Mouse (Mus musculus): Measurements from ENCODE around the gene Itga11.
A peak's percentile ranks its signal among the peaks of the same experiment; 100 is the strongest.
"Not testable (repeated sequence)": the region's sequence is repeated elsewhere in the genome, so short reads cannot be mapped to it uniquely, and the experiment has no call there.

Itga11 gene

DNA sequence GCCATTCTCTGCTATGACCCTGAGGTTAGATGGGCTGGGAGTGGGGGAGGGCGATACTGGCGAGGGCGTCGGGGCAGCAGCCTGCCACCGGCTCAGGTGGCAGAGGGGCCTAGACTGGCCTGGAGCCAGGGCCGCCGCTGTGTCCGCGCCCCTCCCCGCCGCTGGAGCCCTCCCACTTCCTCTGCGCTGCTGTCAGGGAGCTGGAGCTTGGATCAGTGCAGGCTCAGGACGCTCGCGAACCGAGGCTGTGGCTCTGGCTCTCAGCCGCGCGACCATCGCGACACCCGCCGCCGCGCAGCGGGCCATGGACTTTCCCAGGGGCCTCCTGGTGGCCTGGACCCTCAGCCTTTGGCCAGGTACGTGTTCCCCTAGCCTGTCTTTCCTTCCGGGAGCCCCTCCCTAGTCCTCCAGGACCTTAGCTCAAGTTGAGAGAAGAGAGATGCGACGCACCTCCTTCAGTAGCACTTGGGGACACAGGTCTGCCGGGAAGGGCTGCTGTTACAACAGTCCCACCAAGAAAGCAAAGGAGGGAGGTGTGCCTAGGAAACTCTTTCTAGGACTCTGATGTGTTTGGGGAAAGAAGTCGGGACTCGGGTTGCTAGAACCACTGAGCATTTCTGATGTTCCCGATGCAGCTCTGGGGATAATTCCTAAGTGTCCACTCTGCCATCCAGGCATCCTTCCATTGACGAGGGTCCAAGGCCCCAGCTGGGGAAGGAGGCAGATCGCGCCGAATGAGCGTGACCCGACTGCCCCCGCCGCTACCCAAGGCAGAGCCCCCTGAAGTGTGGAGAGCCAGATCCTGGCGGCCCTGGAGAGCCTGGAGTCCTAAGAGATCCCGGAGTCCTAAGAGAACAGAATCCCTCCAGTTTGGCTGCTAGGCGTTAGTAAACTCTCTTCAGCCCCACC lies at the start of gene Itga11:
Gene Itga11, plus strand, starts transcription at position 186 of the 909 bp plus-strand sequence.
- DNase-seq = peak; percentile 74

DNA sequence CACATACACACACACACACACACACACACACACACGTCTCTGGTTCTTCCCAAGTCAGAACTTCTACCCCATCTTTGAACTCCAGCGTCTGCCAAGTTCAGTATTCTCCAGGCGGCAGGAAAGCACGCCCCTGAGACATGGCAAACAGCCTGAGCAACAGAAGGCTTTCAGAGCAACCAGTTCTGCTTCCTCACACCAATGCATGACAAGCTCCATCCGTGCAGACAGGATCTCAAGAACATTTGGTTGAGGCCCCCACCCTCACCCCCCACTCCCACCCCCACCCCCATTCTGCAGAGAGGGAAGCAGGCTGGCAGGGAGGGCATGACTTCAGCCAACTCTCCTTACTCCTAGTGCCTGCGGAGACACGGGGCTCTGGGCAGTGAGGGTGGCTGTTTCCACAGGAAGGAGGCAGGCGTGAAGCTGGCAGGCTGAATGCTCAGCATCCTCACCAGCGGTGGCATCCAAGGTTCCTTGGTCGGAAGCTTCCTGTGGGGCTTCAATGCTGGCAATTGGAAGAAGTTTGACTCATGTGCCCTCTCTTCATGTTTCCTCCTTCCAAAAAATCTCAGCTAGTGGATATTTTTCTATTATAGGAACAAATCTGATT lies 46.9 kb upstream of the Itga11 start:
- DNase-seq = no peak

DNA sequence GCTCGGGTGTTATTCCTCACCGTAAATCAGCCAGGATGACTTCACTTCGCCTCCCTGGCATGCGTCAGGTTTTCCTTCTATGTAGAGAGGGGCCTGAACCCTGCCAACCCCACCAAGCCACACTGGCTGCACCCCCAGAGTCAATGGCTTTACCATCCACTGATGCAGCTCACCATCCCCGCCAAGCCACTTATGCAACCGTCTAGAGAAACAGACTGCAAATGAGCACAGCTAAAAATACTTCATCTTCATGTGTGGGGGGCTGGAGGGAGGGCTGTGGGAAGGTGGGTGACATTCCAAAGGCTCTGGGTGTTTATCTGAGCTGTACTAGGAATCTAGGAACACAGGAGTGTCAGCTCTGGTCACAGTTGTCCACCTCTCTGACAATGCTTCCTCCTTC lies 45.2 kb upstream of the Itga11 start:
- DNase-seq = no peak

DNA sequence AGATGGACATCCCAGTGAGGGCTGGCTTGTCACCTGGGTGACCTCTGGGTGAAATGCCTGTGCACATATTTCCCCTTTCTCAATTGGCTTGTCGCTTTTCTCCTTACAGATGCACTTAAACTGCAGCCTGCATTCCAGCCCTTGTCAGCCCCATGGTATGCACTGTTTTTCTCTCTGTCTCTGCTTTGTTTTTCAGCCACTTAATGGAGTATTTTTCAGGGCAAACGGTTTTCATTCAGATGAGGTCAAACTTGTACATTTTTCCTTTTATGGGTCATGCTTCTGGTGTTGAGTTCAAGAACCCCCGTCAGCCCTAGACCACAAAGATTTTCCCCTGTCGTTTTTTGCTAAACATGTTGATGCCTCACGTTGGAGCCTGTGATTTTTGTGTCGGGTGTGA lies 39.6 kb upstream of the Itga11 start:
- no peak for DNase-seq

DNA sequence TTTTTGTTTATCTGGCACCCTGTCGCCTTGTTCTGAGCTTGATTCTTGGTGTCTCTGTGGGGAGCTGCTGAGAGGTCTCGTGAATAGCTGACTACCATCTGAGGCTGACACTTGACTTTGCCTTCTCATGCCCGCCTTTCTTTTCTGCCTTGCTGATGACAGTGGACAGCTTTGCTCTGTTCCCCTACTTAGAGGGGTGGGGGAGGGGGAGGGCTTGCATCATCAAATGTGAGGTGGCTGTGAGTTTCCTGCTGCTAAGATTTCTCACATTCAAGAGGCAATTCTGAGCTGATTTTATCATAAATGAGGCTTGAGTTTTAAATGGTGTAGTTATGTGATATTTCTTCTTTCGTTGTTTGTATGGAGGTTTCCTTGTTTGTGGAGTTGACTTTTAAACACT lies 37.9 kb upstream of the Itga11 start:
- DNase-seq = peak; percentile 67

DNA sequence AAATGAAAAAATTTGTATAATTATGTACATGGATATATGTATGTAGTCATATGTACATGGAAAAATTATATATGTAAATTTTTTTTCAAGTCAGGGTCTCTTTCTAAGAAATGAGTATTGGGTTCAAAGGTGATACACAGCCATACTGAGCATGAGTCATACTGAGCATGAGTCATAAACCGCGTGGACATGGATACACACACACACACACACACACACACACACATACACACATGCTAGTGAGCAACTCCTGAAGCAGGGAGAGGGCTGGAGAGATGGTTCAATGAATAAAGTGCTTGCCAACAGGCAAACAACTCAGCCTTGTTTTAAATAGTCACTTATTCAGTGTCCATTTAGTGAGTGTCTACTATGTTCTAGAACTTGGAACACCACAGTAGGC lies 37.4 kb upstream of the Itga11 start:
- no peak for DNase-seq

DNA sequence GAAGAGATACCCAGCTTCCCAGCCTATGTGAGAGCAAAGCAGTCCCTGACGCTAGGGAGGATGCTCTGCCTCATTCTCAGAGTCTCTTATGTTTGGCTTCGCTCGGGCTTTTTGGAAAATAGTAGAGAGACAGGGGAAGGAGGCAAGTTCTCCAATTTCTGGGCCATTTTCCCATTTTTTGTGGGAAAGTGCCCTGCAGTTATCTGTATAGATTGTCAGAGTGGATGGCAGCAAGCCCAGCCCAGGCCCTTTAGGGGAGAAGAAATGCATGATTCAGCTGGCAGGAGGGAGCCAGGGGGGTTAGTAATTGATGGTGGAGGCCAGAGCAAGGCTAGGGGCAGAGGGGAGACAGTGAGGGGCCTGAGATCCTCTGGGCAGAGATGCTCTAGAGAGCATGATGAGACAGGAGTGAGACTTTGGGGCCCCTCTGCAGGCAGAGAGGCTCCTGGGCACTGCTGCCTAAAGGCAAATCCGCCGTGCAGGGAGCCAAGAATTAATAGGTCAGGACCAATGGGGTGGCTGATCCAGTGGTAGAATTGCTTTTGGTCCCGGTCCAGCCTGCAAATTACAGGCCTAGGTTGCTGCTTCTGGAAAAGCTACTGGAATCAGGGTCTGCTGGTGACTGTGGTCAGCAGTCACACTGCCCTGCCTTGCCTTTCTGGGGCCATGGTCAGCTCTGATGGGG lies 31.8 kb upstream of the Itga11 start:
- DNase-seq = no peak

DNA sequence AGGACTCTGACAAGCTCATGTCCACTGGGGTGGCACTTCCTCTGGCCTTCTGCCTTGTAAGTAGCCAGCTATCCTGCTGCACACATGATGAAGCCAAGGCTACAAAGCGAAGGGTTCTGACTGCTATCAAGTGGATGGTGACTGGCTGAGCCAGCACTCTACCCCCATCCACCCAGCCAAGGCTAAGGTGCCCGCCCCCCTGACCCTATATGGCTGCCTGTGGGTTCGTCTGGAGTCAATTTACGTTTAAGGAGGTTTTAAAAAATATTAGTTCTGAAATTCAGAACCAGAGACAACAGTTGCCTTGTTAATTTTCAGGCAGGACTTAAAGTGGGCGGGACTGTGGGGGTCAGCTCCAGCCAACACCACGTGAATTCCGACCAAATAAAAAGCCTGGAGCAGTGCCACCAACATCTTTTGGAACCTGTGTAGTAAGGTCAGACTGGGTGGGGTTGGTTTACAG lies 30.9 kb upstream of the Itga11 start:
- no peak for DNase-seq

DNA sequence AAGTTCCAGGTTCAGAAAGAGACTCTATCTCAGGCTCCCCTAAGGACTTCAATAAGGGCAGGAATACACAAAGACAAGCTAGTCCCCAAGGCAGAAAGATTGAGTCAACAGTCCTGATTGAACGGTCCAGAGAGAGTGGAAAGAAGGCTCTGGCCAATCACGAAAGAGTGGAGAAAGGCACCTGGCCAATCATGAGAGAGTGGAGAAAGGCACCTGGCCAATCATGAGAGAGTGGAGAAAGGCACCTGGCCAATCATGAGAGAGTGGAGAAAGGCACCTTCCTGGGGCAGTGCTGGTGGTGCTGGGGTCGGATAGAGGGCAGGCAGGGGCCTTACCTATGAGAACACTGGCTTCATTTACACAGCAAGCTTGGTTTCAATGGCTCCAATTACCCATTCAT lies 28.2 kb upstream of the Itga11 start:
- no peak for DNase-seq

DNA sequence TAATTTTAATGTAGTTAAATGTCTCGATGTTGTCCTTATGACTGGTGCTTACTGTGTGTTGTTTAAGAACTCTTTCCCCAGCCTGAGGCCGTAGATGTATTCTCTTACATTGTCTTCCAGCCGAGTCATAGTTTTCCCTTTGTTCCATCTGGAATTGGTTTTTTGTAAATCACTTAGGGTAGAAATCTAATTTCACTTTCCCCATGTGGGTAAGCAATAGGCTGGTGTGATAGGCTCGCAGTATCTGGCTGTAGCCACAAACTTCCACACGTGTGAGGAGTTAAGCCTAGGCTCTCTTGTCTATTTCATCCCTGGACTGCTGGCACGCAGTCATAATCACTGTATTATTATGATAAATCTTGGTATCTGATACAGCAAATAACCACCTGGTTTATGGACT lies 26.9 kb upstream of the Itga11 start:
- DNase-seq = no peak

DNA sequence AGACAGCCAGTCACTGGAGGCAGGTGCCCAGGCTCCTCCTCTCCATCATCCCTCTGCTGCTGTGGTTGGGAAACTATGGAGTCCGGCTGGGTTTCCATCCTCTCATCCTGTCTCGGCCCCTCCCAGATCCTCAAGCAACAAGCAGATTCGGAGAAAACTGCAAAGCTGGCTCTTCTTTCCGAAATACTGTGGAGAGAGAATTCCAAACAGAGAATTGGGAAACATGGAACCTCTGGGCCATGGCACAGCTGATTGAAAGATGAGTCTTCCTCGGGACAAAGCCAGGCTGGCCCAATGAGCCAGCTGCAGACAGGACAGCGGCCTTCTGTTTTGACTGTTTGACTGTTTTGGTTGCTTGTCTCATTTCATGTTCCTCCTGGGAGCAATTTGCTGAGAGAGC lies 23.3 kb upstream of the Itga11 start:
- DNase-seq = no peak

DNA sequence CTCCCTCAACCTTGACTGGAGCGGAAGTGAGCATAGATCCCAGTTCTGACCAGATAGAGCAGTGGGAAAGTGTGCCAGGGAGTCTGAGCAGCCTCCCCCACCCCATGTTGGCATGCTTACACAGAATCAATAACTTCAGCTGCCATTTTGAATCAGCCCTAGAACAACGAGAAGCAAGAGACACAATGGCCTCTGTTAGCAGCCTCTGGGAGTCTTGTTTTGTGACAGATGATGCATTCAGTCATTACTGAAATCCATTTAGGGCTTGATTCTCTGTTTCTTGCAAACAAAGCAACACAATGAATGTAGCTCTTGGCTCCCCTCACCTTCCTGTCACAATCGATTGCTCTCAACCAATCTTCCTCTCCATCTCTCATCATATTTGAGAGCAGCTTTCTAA lies 19.6 kb upstream of the Itga11 start:
- DNase-seq = peak; percentile 56

DNA sequence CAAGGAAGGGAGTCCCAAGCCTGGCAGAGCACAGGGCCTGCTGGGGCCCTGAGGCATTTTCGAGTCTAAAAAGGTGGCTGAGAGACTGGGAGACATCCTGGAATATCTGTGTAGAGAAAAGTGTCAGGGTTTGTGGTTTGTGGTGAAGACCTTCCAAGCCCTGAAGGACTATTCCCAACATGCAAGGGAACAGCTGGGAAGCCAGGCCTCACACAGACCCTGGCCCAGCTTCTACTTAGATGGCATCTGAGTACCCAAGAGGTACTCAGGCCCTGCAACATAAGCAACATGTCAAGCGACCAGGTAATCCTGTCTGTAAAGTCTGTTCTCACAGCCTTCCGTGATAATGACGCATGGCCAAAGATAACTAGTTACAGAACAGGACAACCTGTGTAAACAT lies 18.6 kb upstream of the Itga11 start:
- no peak for DNase-seq

DNA sequence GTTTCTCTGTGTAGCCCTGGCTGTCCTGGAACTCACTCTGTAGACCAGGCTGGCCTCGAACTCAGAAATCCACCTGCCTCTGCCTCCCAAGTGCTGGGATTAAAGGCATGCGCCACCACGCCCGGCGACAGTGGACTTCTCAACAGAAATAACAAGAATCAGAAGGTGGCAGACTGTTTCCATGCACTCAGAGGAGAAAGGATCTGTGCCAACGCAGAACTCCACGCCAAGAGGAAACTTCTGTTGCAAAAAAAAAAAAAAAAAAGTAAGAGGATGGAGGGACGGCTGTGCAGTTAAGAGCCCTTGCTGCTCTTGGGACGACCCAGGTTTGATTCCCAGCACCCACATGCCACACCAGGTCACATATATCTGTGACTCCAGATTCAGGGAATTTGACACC lies 16.7 kb upstream of the Itga11 start:
- not testable (repeated sequence) for DNase-seq

DNA sequence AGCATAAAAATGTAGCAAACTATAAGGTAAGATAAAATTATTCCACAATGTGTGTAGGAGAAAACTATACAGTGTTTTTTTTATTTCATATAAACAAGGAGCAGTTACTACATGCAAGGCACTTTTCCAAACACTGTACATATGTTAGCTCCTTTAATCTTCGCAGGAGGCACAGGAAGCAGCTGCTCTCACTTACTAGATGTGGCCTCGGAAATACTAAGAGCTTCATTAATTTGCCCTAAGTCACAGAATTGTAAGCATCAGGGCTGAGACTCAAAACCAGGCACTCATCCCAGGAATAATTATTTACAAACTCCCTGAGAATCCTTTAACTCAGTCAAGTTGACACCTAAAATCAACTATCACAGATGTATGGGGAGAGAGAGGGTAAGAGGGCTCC lies 14.2 kb upstream of the Itga11 start:
- DNase-seq = no peak

DNA sequence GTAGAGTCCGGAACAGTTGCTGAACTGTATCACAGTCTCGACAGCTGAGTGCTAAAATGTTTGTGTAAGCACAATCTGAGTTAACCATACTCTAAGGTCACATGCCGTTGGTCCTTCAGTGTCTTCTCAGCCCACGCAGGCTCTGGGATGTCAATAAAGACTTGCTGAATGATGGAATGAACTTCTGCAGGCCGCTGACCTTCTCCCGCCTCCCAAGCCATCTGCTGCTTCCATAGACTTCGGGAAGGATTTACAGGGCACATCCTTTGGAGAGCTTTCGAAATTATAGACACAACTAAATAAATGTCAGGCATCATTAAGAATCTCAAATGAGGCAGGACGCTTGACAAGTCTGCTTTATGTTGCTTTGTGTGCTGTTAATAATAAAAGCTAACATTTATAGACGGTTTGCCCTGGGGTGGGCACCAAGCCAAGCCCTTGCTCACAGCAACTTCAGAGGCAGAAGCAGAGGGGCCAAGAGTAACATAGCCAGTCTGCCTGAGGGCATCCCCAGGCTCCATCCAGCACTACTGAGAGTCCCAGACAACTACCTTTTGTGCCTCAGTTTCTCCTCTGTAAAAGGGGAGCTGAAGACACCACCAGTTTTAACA lies 13.4 kb upstream of the Itga11 start:
- peak; percentile 31 for DNase-seq

DNA sequence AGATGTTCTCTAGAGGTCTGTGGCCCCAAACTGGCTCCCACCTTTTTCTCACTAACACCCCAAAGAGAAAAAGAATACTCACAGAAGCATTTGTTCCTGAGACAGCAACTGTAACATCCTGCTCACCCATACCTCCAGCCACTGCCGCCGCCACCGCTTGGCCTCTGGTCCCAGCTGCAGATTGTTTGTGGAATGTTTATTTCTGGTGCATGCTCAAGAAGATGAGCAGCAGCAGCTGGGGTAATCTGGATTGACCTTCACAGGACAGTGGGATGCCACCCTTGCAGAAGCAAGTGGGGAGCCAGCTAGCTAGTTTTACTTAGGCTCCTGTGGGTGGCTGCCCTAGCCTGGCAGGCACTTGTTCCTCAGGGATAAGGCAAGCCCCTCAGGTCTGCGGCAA lies 11.7 kb upstream of the Itga11 start:
- no peak for DNase-seq

DNA sequence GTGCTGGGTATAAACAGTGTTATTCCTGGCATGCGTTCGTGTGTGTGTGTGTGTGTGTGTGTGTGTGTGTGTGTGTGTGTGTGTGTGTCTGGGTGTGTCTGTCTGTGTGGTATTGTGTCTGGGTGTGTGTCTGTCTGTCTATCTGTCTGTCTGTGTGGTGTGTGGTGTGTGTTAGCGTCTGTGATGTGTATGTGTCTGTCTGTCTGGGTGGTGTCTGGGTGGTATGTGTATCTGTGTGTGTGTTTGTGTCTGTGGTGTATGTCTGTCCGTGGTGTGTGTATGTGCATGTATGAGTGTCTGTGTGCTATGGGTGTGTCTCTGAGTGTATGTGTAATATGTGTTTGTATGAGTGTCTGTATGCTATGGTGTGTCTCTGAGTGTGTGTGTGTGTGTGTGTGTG lies 9.1 kb upstream of the Itga11 start:
- DNase-seq = no peak

DNA sequence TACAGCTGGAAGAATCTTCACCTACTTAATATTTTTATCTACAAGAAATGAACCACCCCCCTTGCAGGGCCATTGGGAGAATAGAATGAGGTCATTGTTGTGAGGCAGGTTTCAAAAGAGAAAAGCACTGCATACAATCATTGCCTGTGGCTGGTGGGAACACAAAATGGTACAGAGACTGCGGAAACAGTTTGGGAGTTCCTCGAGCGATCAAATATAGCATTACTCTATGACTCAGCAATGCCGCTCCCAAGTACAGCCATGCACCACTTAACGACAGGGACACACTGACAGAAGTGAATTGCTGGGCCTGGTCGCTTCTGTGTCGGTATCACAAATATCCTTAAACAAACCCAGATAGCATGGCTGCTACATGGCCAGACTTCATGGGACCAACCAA lies 4.4 kb upstream of the Itga11 start:
- DNase-seq = no peak

DNA sequence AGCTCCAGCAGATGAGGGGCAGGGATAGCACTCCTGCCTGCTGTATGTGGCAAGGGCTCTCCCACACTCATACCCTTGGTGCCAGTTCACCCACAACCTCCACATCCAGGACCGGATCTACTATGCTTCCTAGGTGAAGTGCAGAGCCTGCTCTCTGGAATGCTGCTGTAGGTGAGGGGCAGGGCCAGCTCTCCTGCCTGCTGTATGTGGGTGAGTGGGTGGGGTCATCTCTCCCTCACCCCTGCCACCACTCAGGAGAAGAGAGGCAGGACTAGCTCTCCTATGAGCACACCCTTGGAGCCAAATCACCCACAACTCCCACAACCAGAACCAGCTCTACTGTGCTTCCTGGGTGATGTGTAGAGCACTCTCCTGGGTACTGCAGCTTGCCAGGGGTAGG lies 2.5 kb upstream of the Itga11 start:
- no peak for DNase-seq

DNA sequence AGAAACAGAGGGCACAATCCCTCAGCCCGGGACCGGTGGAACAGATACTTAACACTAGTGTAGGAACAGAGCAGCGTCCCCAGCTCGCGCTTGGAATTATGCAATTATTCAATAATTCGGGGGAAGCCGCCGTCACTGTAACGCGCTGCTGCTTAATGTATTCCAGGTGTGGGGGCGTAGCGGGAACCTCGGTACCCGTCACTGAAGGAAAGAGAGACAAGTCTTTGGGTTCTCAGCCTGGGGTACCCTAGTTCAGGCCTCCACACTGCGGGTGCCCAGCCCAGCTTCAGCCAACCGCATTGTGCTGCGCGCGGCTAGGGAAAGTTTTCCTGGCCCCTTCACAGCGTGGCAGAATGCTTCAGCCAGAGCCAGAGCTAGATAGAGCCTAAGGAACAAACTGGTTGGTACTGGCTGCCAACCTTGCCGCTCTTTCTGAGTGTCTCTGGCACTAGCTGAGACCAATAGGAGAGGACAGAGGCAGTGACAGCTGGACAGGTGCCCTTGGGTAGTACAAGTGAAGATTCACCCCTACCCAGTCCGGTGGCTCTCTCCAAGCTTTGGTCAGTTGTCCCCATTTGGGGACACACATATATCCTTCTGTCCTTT lies 1.0 kb downstream of the Itga11 start:
- DNase-seq = peak; percentile 17

DNA sequence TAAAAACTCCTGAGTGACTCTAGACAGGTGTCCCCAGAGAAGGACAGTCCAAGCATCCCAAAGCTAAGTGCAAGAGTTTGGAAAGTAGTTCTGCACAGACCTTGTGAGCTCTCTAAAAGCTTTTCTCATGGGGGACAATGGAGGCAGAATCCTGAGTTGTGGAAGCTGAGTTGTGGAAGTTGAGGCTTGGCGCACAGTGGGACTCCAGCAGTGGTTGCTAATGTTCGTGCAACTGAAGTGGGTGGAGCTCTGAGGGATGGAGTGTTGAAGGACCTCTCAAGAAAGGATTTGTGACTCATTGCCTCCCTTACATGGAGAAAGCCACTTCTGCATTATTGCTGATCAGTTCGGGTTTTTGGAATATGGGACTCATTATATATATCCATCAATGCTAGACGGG lies 1.8 kb downstream of the Itga11 start:
- no peak for DNase-seq

DNA sequence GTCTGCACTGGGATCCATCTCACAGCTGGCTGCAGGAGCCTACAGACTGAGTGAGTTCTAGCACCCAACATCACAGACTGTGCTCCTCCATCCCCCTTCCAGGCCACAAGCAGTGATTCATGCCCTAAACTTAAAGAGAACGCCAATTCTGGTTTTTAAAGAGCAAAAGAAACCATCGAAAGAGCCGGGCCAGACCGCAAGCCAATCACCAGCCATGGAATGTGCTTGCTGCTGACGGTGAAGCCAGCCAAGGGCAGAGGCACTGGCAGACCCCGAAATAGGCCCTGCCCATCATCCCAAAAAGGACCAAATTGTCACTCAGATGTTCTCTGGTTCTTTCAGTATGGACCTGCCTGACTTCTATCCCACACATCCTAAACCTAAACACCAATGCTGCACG lies 6.7 kb downstream of the Itga11 start:
- no peak for DNase-seq

All from retina, postnatal 1 day (tissue).